Mouse (Mus musculus) sigmoid colon, adult 10 weeks (tissue): ENCODE measurements around the gene Nxph2. TPM values are rescaled to one million over a fixed set of nuclear protein-coding genes. Genes with fewer than 3 reads are reported as not detected.

ENCODE experiments used
- polyA plus RNA-seq: library from polyadenylated mRNA; stranded (reverse); fragments of 350-450 nt; fragmentation: Illumina TruSeq; extraction: RNeasy Lipid Tissue Mini Kit (QIAGEN cat#74804); gene quantifications from one replicate; pipeline ENCODE4 v1.2.3, GENCODE M21; 2014; ENCODE audit warnings: low read depth, low replicate concordance

Nxph2 gene
- polyA plus RNA-seq = 0.32 TPM

DNA sequence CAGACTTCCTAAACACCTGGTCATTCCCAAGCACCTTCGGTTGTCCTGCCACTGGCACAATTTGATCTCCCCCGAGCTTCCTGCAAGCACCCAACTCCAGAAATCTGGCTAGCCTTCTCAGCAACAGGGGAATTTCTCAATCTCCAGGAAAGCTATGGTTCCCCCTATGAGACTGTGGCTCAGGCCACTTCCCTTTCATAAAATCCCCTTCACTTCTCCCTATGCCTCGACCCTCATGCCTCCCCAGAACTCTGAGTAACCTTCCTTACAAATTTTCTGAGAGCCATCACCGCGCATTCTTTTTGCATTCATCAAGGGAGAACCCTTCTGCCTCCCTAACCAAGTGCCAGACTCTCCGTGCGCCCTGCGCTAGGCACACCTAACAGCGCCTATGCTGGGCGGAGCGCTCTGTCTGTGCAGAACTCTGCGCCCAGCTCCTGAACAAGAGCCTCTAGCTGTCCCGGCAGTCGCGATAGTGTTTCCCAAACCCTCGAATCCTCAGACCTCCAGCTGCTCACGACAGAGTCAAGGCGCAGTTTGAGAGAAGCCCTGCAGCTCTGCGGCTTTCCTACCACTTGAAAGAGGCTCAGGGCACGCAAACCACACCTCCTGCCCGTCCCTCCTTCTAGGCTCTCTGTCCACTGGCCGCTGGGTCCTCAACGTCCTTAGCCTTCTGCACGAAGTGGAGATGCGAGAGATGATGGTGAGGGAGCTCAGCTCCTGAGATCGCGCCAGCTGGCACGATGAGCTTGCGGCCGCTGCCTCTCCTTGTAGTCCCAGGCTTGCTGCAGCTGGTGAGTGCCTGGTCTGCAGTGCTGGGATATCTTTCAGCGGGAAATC, at the start of gene Nxph2:
TSS of gene Nxph2 (plus strand) at position 501 of the 840 bp plus-strand sequence.

Other genes with a start within 250 kb of the Nxph2 start
- gene Mastl, start 165.2 kb upstream of the Nxph2 start, polyA plus RNA-seq = 17.0 TPM
- gene Yme1l1, start 164.9 kb upstream of the Nxph2 start, polyA plus RNA-seq = 286 TPM
- 0.22 TPM for gene 4931423N10Rik, start 113.8 kb upstream of the Nxph2 start, polyA plus RNA-seq